Mouse (Mus musculus) A20 (cell line): Measurements from ENCODE around the gene Camk1d.

Experiments used
- DNase-seq: peaks from one replicate; pipeline ENCODE4 v3.0.0-alpha.2; 2011; ENCODE audit warnings: low read depth, low spot score

The Camk1d gene

GRCm38 (mm10) chr2:5321660-5322295 is 392.5 kb downstream of the Camk1d start:
- DNase-seq = no peak

GRCm38 (mm10) chr2:5319138-5319537 is 395.2 kb downstream of the Camk1d start:
- no peak for DNase-seq

GRCm38 (mm10) chr2:5316763-5317162 is 397.6 kb downstream of the Camk1d start:
- DNase-seq = no peak

GRCm38 (mm10) chr2:5316217-5316616 is 398.1 kb downstream of the Camk1d start:
- DNase-seq = no peak

GRCm38 (mm10) chr2:5315291-5315828 is 399.0 kb downstream of the Camk1d start:
- peak; percentile 24 for DNase-seq

- DNase-seq = no peak
Measured at GRCm38 (mm10) chr2:5314530-5315166, 399.7 kb downstream of the Camk1d start.

GRCm38 (mm10) chr2:5305156-5305555 is 409.2 kb downstream of the Camk1d start:
- no peak for DNase-seq

- no peak for DNase-seq
Measured at GRCm38 (mm10) chr2:5304451-5304850, 409.9 kb downstream of the Camk1d start.

GRCm38 (mm10) chr2:5301286-5301685 is 413.0 kb downstream of the Camk1d start:
- no peak for DNase-seq

GRCm38 (mm10) chr2:5298071-5298470 is 416.2 kb downstream of the Camk1d start:
- no peak for DNase-seq

GRCm38 (mm10) chr2:5296749-5297545 is 417.4 kb downstream of the Camk1d start:
- no peak for DNase-seq

- DNase-seq = no peak
Measured at GRCm38 (mm10) chr2:5295098-5295497, 419.2 kb downstream of the Camk1d start.

GRCm38 (mm10) chr2:5294451-5294850 is 419.9 kb downstream of the Camk1d start:
- no peak for DNase-seq

GRCm38 (mm10) chr2:5288593-5288992 is 425.7 kb downstream of the Camk1d start:
- DNase-seq = no peak

GRCm38 (mm10) chr2:5287044-5287380 is 427.3 kb downstream of the Camk1d start:
- no peak for DNase-seq

GRCm38 (mm10) chr2:5286189-5287043 is 427.9 kb downstream of the Camk1d start:
- no peak for DNase-seq

GRCm38 (mm10) chr2:5284351-5284750 is 430.0 kb downstream of the Camk1d start:
- no peak for DNase-seq

- no peak for DNase-seq
Measured at GRCm38 (mm10) chr2:5282623-5283022, 431.7 kb downstream of the Camk1d start.

GRCm38 (mm10) chr2:5267980-5268379 is 446.3 kb downstream of the Camk1d start:
- DNase-seq = no peak

- DNase-seq = no peak
Measured at GRCm38 (mm10) chr2:5262279-5262678, 452.0 kb downstream of the Camk1d start.

- no peak for DNase-seq
Measured at GRCm38 (mm10) chr2:5258250-5258649, 456.1 kb downstream of the Camk1d start.

GRCm38 (mm10) chr2:5249969-5250368 is 464.3 kb downstream of the Camk1d start:
- DNase-seq = no peak
